Mouse (Mus musculus): ENCODE measurements at regions not wholly inside any gene's neighbourhood (a gene's known extent, or its start where the extent isn't known, plus 50 kb on each side); places are given as distances from the start of the nearest gene placed in this dataset.

- no peaks in the 10 kb centered on the region for H3K36me3 ChIP-seq (ENCODE audit: poor library complexity, severe bottlenecking)
- 75% methylated on average over 4 of the region's 4 CpGs for WGBS
- H3K27me3 ChIP-seq, result no peaks in the 10 kb centered on the region
- 0 out of 2 replicates have a peak, but pooled peaks have one; percentile 14 for ATAC-seq
- peaks cover 16% of the 10 kb centered on the region for H3K4me1 ChIP-seq
- H3K9me3 ChIP-seq (replicated peaks), result no peaks in the 10 kb centered on the region
- H3K4me3 ChIP-seq, result no peak overlapping the region
- peak overlapping the region; percentile 79 for H3K27ac ChIP-seq
- H3K9ac ChIP-seq, result no peak overlapping the region
- peak overlapping the region; percentile 41 for H3K4me2 ChIP-seq
Observed at GRCm38 (mm10) chr12:25871816-25872215, 543.2 kb downstream of the Rnf144a start.

DNA sequence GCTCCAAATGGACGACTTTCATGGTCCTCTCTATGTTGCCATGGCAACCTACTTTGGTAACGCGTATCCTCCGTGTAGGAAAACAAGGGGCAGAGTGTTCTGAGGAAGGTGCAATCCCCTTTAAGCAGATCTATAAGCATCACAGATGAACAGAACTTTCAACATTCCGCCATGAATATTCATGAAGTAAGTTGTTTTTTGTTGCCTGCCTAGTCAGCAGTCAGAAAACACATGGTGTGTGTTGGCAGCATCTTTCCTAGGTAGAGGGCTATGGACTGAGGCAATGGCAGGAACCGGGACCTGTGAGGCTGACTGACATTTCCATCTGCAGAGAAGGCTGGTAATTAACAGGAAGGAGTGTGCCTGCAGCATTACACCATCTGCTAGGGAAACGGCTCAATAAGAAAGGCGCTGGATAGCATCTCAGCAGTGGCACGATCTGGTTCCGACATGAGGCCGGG lies 544.0 kb downstream of the Rnf144a start:
- Histone ChIP-seq H3K36me3 (ENCODE audit: poor library complexity, severe bottlenecking) (no peaks in the 10 kb centered on the region), H3K27me3 (no peaks in the 10 kb centered on the region), H3K27ac (peak overlapping the region; percentile 79), H3K9me3 (replicated peaks) (no peaks in the 10 kb centered on the region), H3K9ac (no peak overlapping the region), H3K4me3 (no peak overlapping the region), H3K4me1 (peaks cover 16% of the 10 kb centered on the region), H3K4me2 (peak overlapping the region; percentile 41)
- WGBS, result 21% methylated on average over 11 of the region's 11 CpGs
- peak; percentile 98 for ATAC-seq

- Histone ChIP-seq H3K4me2 (no peak overlapping the region), H3K27ac (peak overlapping the region; percentile 79; the same call in 1 of the 2 replicates), H3K9ac (no peak overlapping the region), H3K4me3 (no peak overlapping the region), H3K9me3 (replicated peaks) (no peaks in the 10 kb centered on the region), H3K36me3 (ENCODE audit: poor library complexity, severe bottlenecking) (no peaks in the 10 kb centered on the region), H3K27me3 (no peaks in the 10 kb centered on the region), H3K4me1 (peaks cover 16% of the 10 kb centered on the region)
- ATAC-seq, result no peak
Observed at GRCm38 (mm10) chr12:25869846-25870245, 545.2 kb downstream of the Rnf144a start.

DNA sequence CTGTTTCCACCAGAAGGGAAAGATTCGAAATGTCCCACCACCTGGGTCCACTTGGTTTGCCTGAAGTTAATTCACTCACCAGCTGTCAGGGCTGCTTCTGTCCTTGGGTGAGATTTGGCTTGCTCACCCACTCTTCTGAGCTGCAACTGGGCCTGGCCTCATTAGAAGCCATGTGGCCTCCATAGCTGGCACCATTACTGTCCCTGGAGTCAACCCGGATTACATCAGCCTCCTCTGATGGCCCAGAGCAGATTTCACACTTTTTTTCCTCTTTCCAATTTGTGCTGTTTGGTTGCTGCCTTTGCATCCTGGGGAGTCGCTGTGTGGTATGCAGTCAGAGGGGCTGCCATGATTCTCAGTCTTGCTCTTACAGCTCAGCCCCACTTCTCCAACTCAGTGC lies 550.0 kb downstream of the Rnf144a start:
- no peaks in the 10 kb centered on the region for H3K36me3 ChIP-seq (ENCODE audit: poor library complexity, severe bottlenecking)
- no peak overlapping the region for H3K9ac ChIP-seq
- no peak overlapping the region for H3K4me3 ChIP-seq
- no peaks in the 10 kb centered on the region for H3K27me3 ChIP-seq
- H3K4me2 ChIP-seq, result no peak overlapping the region
- no peaks in the 10 kb centered on the region for H3K4me1 ChIP-seq
- peak; percentile 81 for ATAC-seq
- WGBS, result 75% methylated on average over 3 of the region's 3 CpGs
- H3K27ac ChIP-seq, result peak overlapping the region; percentile 57
- no peaks in the 10 kb centered on the region for H3K9me3 ChIP-seq (replicated peaks)

GRCm38 (mm10) chr12:25864113-25864852 lies 550.8 kb downstream of the Rnf144a start:
- H3K9me3 ChIP-seq (replicated peaks), result no peaks in the 10 kb centered on the region
- H3K27me3 ChIP-seq, result no peaks in the 10 kb centered on the region
- 72% methylated on average over 7 of the region's 7 CpGs for WGBS
- H3K4me1 ChIP-seq, result no peaks in the 10 kb centered on the region
- H3K27ac ChIP-seq, result peak overlapping the region; percentile 27
- H3K36me3 ChIP-seq (ENCODE audit: poor library complexity, severe bottlenecking), result no peaks in the 10 kb centered on the region
- no peak overlapping the region for H3K4me2 ChIP-seq
- no peak overlapping the region for H3K4me3 ChIP-seq
- ATAC-seq, result no peak
- H3K9ac ChIP-seq, result no peak overlapping the region

GRCm38 (mm10) chr12:25861100-25861499 lies 554.0 kb downstream of the Rnf144a start:
- H3K4me2 ChIP-seq, result no peak overlapping the region
- H3K9me3 ChIP-seq (replicated peaks), result no peaks in the 10 kb centered on the region
- H3K27ac ChIP-seq, result no peak overlapping the region
- H3K4me3 ChIP-seq, result no peak overlapping the region
- no peaks in the 10 kb centered on the region for H3K4me1 ChIP-seq
- H3K9ac ChIP-seq, result no peak overlapping the region
- 91% methylated on average over 3 of the region's 3 CpGs for WGBS
- H3K27me3 ChIP-seq, result no peaks in the 10 kb centered on the region
- no peak for ATAC-seq
- H3K36me3 ChIP-seq (ENCODE audit: poor library complexity, severe bottlenecking), result no peaks in the 10 kb centered on the region

DNA sequence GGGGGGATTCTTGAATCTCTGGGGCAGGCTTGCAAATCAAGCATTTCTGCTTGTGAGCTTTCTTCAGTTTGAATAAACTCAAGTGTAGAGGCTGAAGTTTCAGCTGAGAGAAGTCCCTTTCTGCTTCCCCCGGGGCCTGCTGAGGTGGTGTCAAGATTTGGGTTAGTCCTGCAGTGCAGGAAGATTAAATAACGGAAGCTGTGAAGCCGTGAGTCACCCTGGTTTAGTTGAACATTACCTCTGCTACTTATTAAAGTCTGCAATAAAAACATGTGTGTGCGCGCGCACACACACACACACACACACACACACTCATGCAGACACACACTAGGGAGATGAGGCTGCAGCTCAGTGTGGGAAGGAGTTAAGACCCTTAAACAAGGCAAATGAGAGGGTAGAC lies 556.7 kb downstream of the Rnf144a start:
- no peaks in the 10 kb centered on the region for H3K36me3 ChIP-seq (ENCODE audit: poor library complexity, severe bottlenecking)
- H3K27me3 ChIP-seq, result no peaks in the 10 kb centered on the region
- H3K4me2 ChIP-seq, result no peak overlapping the region
- no peaks in the 10 kb centered on the region for H3K4me1 ChIP-seq
- ATAC-seq, result no peak
- H3K9ac ChIP-seq, result no peak overlapping the region
- no peak overlapping the region for H3K27ac ChIP-seq
- WGBS, result 90% methylated on average over 6 of the region's 6 CpGs
- H3K4me3 ChIP-seq, result no peak overlapping the region
- no peaks in the 10 kb centered on the region for H3K9me3 ChIP-seq (replicated peaks)

- Histone ChIP-seq H3K4me1 (0 out of 2 replicates have a peak, but pooled peaks cover 13% of the 10 kb centered on the region), H3K9ac (no peak overlapping the region), H3K9me3 (replicated peaks) (no peaks in the 10 kb centered on the region), H3K27ac (peak overlapping the region; percentile 31), H3K4me2 (no peak overlapping the region), H3K27me3 (no peaks in the 10 kb centered on the region), H3K4me3 (no peak overlapping the region), H3K36me3 (ENCODE audit: poor library complexity, severe bottlenecking) (no peaks in the 10 kb centered on the region)
- 62% methylated on average over 7 of the region's 7 CpGs for WGBS
- ATAC-seq, result peak; percentile 38; the same call in 1 of the 2 replicates
Observed at GRCm38 (mm10) chr12:25830057-25830456, 585.0 kb downstream of the Rnf144a start.

GRCm38 (mm10) chr12:25827961-25828360 lies 587.1 kb downstream of the Rnf144a start:
- Histone ChIP-seq H3K4me3 (no peak overlapping the region), H3K36me3 (ENCODE audit: poor library complexity, severe bottlenecking) (no peaks in the 10 kb centered on the region), H3K4me2 (no peak overlapping the region), H3K9ac (no peak overlapping the region), H3K27me3 (no peaks in the 10 kb centered on the region), H3K27ac (no peak overlapping the region), H3K9me3 (replicated peaks) (no peaks in the 10 kb centered on the region), H3K4me1 (0 out of 2 replicates have a peak, but pooled peaks cover 13% of the 10 kb centered on the region)
- ATAC-seq, result no peak
- 92% methylated on average over 2 of the region's 2 CpGs for WGBS

- Histone ChIP-seq H3K9me3 (replicated peaks) (no peaks in the 10 kb centered on the region), H3K4me2 (no peak overlapping the region), H3K27me3 (no peaks in the 10 kb centered on the region), H3K9ac (no peak overlapping the region), H3K4me3 (no peak overlapping the region), H3K4me1 (0 out of 2 replicates have a peak, but pooled peaks cover 13% of the 10 kb centered on the region), H3K27ac (no peak overlapping the region), H3K36me3 (ENCODE audit: poor library complexity, severe bottlenecking) (no peaks in the 10 kb centered on the region)
- WGBS, result 17% methylated on average over 3 of the region's 3 CpGs
- ATAC-seq, result no peak
Observed at GRCm38 (mm10) chr12:25826928-25827327, 588.1 kb downstream of the Rnf144a start.

GRCm38 (mm10) chr12:25826451-25826850 lies 588.6 kb downstream of the Rnf144a start:
- H3K4me1 ChIP-seq, result 0 out of 2 replicates have a peak, but pooled peaks cover 13% of the 10 kb centered on the region
- H3K27ac ChIP-seq, result no peak overlapping the region
- H3K27me3 ChIP-seq, result no peaks in the 10 kb centered on the region
- no peak overlapping the region for H3K9ac ChIP-seq
- WGBS, result 40% methylated on average over 4 of the region's 4 CpGs
- no peak overlapping the region for H3K4me2 ChIP-seq
- H3K4me3 ChIP-seq, result no peak overlapping the region
- H3K9me3 ChIP-seq (replicated peaks), result no peaks in the 10 kb centered on the region
- no peak for ATAC-seq
- H3K36me3 ChIP-seq (ENCODE audit: poor library complexity, severe bottlenecking), result no peaks in the 10 kb centered on the region

- no peak overlapping the region for H3K4me2 ChIP-seq
- 26% methylated on average over 2 of the region's 2 CpGs for WGBS
- H3K27ac ChIP-seq, result no peak overlapping the region
- H3K9me3 ChIP-seq (replicated peaks), result no peaks in the 10 kb centered on the region
- no peaks in the 10 kb centered on the region for H3K4me1 ChIP-seq
- no peak overlapping the region for H3K9ac ChIP-seq
- no peak for ATAC-seq
- H3K27me3 ChIP-seq, result no peaks in the 10 kb centered on the region
- H3K4me3 ChIP-seq, result no peak overlapping the region
- no peaks in the 10 kb centered on the region for H3K36me3 ChIP-seq (ENCODE audit: poor library complexity, severe bottlenecking)
Observed at GRCm38 (mm10) chr12:25816248-25816647, 598.8 kb downstream of the Rnf144a start.

DNA sequence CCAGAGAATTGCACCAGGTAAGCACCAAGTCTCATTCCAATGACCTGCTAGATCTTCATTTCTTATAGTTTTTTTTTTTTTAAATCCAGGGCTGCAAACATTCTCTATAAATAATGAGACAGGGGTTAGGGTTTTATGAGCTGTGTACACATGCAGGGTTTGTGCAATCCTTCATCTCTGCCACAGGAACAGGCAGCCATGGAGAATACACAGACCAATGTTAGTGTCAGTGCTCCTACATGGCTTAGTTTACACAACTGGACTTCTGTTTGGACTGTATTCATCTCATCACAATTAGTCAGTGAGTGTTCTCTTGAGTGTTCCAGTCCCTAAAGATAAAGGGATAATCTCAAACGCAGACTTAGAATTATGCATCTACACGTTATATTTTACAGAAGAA lies 620.0 kb downstream of the Rnf144a start:
- no peak for ATAC-seq

More for the DNA sequence above, 620.0 kb downstream of the Rnf144a start:
- 88% methylated on average over 2 of the region's 2 CpGs for WGBS
- Histone ChIP-seq H3K4me1 (no peaks in the 10 kb centered on the region), H3K4me3 (no peak overlapping the region), H3K27ac (no peak overlapping the region), H3K4me2 (no peak overlapping the region), H3K36me3 (ENCODE audit: poor library complexity, severe bottlenecking) (no peaks in the 10 kb centered on the region), H3K27me3 (no peaks in the 10 kb centered on the region), H3K9me3 (replicated peaks) (no peaks in the 10 kb centered on the region), H3K9ac (no peak overlapping the region)

All from forebrain, embryonic 13.5 days (tissue).